Mouse (Mus musculus) limb, embryonic 12.5 days (tissue): ENCODE data around the gene Muc20. TPM values are rescaled to one million over a fixed set of nuclear protein-coding genes. Genes with fewer than 3 reads are reported as not detected.

ENCODE experiments used
- ATAC-seq: fragments of 200-750 bp; cut with Nextera tagmentation; 2 replicates; pipeline ENCODE4 v1.8.0; 2017; ENCODE audit warnings: low read depth, moderate TSS enrichment; ENCODE audit not compliant: insufficient number of reproducible peaks, insufficient read depth, low FRiP score, low TSS enrichment
- H3K27ac ChIP-seq: fragments of 300-500 bp; sonication (generic); 2 replicates; pipeline ENCODE4 v1.5.1; 2016; ENCODE audit warnings: mild to moderate bottlenecking, moderate library complexity
- H3K27me3 ChIP-seq: fragments of 300-500 bp; sonication (generic); 2 replicates; pipeline ENCODE4 v1.6.1; 2016; ENCODE audit warnings: mild to moderate bottlenecking, moderate library complexity
- H3K36me3 ChIP-seq: fragments of 300-500 bp; sonication (generic); 2 replicates; pipeline ENCODE4 v1.6.1; 2016; ENCODE audit warnings: mild to moderate bottlenecking, moderate library complexity
- H3K4me1 ChIP-seq: fragments of 300-500 bp; sonication (generic); replicated peaks from 2 replicates; pipeline ENCODE4 v1.6.1; 2016
- H3K4me2 ChIP-seq: fragments of 300-500 bp; sonication (generic); 2 replicates; pipeline ENCODE4 v1.6.1; 2016; ENCODE audit warnings: mild to moderate bottlenecking, moderate library complexity
- H3K4me3 ChIP-seq: fragments of 300-500 bp; sonication (generic); replicated peaks from 2 replicates; pipeline ENCODE4 v1.5.1; 2016; ENCODE audit warnings: mild to moderate bottlenecking
- H3K9ac ChIP-seq: fragments of 300-500 bp; sonication (generic); replicated peaks from 2 replicates; pipeline ENCODE4 v1.6.1; 2016; ENCODE audit warnings: mild to moderate bottlenecking, moderate library complexity
- H3K9me3 ChIP-seq: fragments of 300-500 bp; sonication (generic); 2 replicates; pipeline ENCODE4 v1.6.1; 2016; ENCODE audit warnings: mild to moderate bottlenecking, moderate library complexity
- WGBS: fragments of 180-500 bp; shearing (Covaris S2); methylation state at CpG from one replicate; pipeline ENCODE4 v1.1.7; 2016; 5-methylcytosine and 5-hydroxymethylcytosine counted together
- polyA plus RNA-seq: library from polyadenylated mRNA; unstranded; fragments of >200 nt; fragmentation: Nextera tagmentation; extraction: Ambion mirVana; gene quantifications from 2 replicates; pipeline ENCODE4 v1.2.1, GENCODE M21; 2016

The Muc20 gene
- polyA plus RNA-seq = not detected in 2 replicates

DNA sequence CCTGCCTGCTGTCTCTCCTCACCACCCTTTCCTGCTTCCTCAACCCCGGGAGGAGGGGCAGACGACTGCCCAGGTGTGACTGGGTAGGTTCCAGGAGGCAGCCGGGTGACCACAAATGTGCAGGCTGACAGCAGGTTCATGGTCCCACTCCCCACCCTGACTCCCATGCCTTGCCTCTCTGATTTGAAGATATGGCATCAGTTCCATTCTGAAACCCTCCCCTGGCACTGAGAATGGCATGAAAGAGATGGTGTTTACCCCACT is at the start of gene Muc20:
Gene Muc20 (minus strand): TSS at position 10 of the 264 bp plus-strand sequence.
- Histone ChIP-seq H3K27me3 (no peaks in the 10 kb centered on the region), H3K4me2 (no peak within 1 kb of the TSS), H3K27ac (no peak within 1 kb of the TSS), H3K9ac (no peak within 1 kb of the TSS), H3K9me3 (no peaks in the 10 kb centered on the region), H3K4me3 (no peak within 1 kb of the TSS), H3K4me1 (0 out of 2 replicates have a peak, but pooled peaks cover 2% of the 10 kb centered on the region), H3K36me3 (no peaks in the 10 kb centered on the region)
- ATAC-seq = no peak
- 83% methylated on average over 3 of the region's 3 CpGs for WGBS

DNA sequence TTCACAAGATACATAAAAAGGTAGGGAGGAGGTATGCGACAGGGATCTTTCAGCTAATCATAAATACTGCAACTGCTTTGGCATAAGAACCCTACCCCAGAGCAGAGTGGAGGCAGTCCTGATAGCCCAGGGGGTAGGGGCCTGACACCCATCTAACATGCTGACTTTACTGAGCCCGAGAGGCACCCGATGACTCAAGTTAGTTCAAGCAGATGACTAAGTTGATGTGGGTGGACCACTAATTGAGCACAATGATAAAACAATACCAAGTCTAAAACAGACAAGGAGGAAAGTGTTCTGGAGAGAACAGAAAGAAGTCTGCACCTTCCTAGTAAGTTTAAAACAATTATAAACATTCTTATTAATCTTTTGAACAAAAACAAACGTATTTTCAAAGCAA is 34.3 kb upstream of the Muc20 start:
- no peak overlapping the region for H3K9ac ChIP-seq
- ATAC-seq = no peak
- no peak overlapping the region for H3K4me2 ChIP-seq
- no peaks in the 10 kb centered on the region for H3K4me1 ChIP-seq
- no peak overlapping the region for H3K27ac ChIP-seq
- H3K36me3 ChIP-seq = peaks cover 60% of the 10 kb centered on the region
- no peaks in the 10 kb centered on the region for H3K27me3 ChIP-seq
- whole genome bisulfite sequencing = 87% methylated on average over 4 of the region's 4 CpGs
- no peaks in the 10 kb centered on the region for H3K9me3 ChIP-seq
- H3K4me3 ChIP-seq = no peak overlapping the region

DNA sequence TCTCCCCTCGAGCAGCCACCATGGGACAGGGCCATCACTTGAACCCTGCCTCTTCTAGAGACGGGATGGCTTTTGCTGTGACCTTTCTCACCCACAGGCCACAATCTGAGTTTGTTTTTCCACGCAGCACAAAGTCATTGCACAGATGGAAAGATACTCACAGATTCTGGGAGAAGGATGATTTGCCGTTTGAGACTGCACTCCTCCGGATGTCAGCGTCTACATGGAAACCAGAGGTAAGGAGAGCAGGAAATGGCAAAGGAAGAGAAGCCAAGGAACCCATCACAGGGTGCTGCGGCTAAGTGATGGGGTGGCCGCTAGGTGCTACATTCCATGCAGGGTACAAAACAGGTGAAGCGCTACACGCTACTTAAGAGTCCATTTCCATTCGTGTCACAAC is 31.9 kb upstream of the Muc20 start:
- Histone ChIP-seq H3K27me3 (no peaks in the 10 kb centered on the region), H3K4me1 (no peaks in the 10 kb centered on the region), H3K27ac (no peak overlapping the region), H3K9me3 (no peaks in the 10 kb centered on the region), H3K36me3 (peaks cover 65% of the 10 kb centered on the region), H3K9ac (no peak overlapping the region), H3K4me2 (no peak overlapping the region), H3K4me3 (no peak overlapping the region)
- no peak for ATAC-seq
- WGBS = 90% methylated on average over 11 of the region's 11 CpGs

DNA sequence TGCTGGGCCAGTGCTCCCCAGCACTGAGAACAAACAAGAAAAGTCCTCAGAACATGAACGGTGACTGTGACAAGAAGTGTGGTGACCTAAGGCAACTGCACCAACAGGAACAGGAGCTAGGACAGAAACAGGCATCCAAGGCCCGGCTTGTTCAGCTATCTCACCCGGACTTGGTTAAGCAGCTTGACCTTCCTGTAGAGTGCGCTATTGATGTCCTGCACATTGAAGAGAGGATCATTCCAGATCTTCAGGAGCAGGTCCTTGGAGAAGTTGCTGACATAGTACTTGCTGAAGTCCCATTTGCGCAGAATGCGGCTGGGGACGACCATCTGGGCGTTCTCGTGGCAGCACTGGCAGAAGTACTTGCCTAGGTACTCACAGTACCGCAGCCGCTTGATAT is 29.3 kb upstream of the Muc20 start:
- H3K9ac ChIP-seq = no peak overlapping the region
- H3K27me3 ChIP-seq = no peaks in the 10 kb centered on the region
- H3K4me1 ChIP-seq = no peaks in the 10 kb centered on the region
- no peak overlapping the region for H3K4me3 ChIP-seq
- peaks cover 71% of the 10 kb centered on the region for H3K36me3 ChIP-seq
- WGBS = 95% methylated on average over 11 of the region's 11 CpGs
- no peak for ATAC-seq
- H3K9me3 ChIP-seq = no peaks in the 10 kb centered on the region
- H3K4me2 ChIP-seq = no peak overlapping the region
- H3K27ac ChIP-seq = no peak overlapping the region

DNA sequence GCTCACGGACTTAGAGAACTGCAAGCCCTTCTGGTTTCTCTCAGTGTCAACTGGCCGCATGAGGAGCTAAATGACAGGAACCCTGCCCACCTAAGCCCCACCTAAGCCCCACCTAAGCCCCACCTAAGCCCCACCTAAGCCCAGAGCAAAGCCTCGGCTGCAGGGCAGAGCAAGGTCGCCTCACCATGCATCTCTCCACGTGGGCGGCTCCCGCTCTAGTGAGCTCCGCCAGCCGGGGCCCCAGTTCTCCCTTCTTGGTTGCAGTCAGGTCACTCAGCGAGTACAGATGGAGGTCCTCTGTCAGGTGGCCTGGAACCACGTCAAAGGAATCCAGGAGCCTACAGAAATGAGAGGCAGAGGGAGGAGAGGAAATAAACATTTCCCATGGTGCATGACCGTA is 28.1 kb upstream of the Muc20 start:
- Histone ChIP-seq H3K27me3 (no peaks in the 10 kb centered on the region), H3K4me3 (no peak overlapping the region), H3K4me1 (no peaks in the 10 kb centered on the region), H3K9ac (no peak overlapping the region), H3K27ac (no peak overlapping the region), H3K9me3 (no peaks in the 10 kb centered on the region), H3K36me3 (peaks cover 71% of the 10 kb centered on the region), H3K4me2 (no peak overlapping the region)
- 71% methylated on average over 12 of the region's 12 CpGs for WGBS
- ATAC-seq = no peak

DNA sequence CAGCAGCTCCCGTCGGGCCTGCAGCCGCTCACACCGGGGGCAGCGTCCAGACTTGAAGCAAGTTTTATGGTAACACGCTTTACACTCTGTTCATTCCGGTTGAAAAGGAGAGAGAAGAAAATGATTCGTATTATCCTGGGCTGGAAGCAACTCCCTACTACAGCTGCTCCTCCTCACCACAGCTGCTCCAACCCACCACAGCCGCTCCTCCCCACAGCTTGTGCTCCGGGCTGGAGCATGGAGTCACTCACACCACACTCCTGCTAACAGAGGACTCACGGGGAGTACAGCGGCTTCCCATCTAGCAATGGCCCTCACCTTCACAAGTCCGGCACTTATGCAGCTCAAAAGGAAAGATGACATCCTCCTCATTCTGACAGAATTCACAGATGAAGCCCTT is 26.8 kb upstream of the Muc20 start:
- no peak for ATAC-seq
- 84% methylated on average over 13 of the region's 13 CpGs for WGBS

DNA sequence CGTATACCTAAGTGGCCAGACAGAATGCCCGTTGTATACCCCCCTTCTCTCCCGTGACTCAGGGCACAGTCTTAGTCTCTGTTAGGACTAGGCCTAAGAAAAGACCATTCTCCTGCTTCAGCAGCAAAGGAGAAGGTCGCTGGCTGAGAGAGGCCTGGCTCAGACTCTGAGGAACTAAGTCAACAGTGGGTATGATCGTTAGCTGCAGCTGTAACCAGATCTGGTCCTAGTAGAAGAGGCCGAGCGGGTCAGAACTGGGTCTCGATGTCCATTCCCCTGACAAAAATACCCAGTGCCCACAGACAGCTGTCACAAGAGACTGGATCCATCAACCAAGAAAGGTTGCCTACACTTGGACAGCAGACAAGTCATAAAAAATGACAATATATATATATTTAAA is 26.3 kb upstream of the Muc20 start:
- peaks cover 62% of the 10 kb centered on the region for H3K36me3 ChIP-seq
- no peak overlapping the region for H3K4me2 ChIP-seq
- H3K4me3 ChIP-seq = no peak overlapping the region
- H3K27me3 ChIP-seq = no peaks in the 10 kb centered on the region
- no peak for ATAC-seq
- H3K9ac ChIP-seq = no peak overlapping the region
- no peaks in the 10 kb centered on the region for H3K9me3 ChIP-seq
- no peak overlapping the region for H3K27ac ChIP-seq
- WGBS = 87% methylated on average over 8 of the region's 8 CpGs
- H3K4me1 ChIP-seq = no peaks in the 10 kb centered on the region

More for the DNA sequence above, 26.8 kb upstream of the Muc20 start:
- Histone ChIP-seq H3K9me3 (no peaks in the 10 kb centered on the region), H3K4me3 (no peak overlapping the region), H3K27me3 (no peaks in the 10 kb centered on the region), H3K4me2 (no peak overlapping the region), H3K4me1 (no peaks in the 10 kb centered on the region), H3K9ac (no peak overlapping the region), H3K27ac (no peak overlapping the region), H3K36me3 (peaks cover 68% of the 10 kb centered on the region)

DNA sequence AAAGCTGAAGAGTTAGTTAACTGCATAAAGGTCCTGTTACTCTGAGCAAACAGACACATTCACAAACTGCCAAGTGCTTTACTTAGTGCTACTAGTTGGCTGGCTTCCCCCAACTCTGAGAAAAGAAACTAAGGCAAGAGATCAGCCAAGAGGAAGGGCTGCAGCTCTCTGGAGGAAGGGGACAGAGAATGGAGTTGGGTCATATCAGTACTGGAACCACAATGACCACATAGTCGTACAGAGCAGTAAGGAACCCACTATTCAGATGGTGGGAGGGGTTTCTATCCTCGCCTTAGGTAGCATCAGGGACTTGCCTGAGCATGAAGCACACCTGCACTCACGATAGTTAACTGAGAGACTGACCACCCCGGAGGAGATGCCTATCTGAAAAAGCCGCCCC is 25.6 kb upstream of the Muc20 start:
- no peaks in the 10 kb centered on the region for H3K4me1 ChIP-seq
- no peak overlapping the region; the same call in 1 of the 2 replicates for H3K27ac ChIP-seq
- WGBS = 85% methylated on average over 5 of the region's 5 CpGs
- no peak overlapping the region for H3K4me2 ChIP-seq
- no peaks in the 10 kb centered on the region for H3K27me3 ChIP-seq
- H3K9me3 ChIP-seq = no peaks in the 10 kb centered on the region
- no peak overlapping the region for H3K4me3 ChIP-seq
- ATAC-seq = no peak
- H3K9ac ChIP-seq = no peak overlapping the region
- peaks cover 56% of the 10 kb centered on the region for H3K36me3 ChIP-seq

DNA sequence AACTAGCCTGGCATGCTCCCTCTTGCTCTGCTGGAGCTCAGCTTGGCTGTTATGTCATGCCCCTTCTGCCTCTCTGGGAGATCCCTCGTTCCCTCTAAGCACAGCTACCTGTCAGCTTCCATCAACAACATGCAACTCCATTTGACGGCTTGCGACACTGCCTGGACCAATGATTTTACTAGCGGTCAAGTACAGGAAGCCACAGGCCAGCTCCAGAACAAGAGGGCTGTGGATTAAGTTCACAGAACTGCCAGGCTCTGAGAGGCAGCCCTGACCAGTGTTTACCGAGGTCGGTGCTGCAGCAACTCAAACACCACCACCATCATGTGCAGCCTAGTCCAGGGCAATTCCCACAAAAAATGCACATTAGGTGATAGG is 25.2 kb upstream of the Muc20 start:
- H3K9ac ChIP-seq = no peak overlapping the region
- H3K4me3 ChIP-seq = no peak overlapping the region
- no peaks in the 10 kb centered on the region for H3K27me3 ChIP-seq
- no peaks in the 10 kb centered on the region for H3K9me3 ChIP-seq
- WGBS = 83% methylated on average over 6 of the region's 6 CpGs
- no peaks in the 10 kb centered on the region for H3K4me1 ChIP-seq
- no peak for ATAC-seq
- no peak overlapping the region for H3K4me2 ChIP-seq
- H3K27ac ChIP-seq = no peak overlapping the region; the same call in 1 of the 2 replicates
- H3K36me3 ChIP-seq = peaks cover 51% of the 10 kb centered on the region

DNA sequence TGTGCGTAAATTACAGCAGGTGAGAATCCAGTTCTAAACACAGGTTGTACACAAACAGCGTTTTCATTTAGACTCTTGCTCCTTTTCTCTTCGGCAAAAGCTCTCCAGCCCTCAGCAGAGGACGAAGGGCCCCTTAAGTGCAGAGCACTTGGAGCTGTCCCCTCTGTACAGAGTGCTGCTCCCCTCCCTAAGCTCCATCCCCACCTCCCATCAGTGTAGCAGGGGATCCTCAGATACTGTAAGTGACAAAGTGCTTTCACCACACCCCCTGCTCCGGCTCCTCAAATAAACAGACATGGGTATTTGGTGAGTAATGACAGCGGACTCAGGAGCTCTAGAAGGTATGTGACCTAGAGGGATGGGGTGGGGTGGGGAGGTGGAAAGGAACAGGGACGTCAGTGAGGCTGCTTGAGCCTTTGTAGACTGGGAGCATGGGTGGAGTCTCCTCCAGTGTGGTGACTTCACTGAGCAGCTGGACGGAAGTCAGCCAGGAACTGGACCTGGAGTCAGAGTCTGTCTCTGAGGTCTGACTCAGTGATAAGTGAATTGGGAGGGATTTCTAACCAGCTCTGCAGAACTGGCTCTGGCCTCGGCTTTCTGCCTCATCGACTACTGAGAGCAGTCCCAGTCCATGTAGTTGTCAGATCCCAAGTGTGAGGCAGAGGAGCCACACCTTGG is 24.7 kb upstream of the Muc20 start:
- ATAC-seq = no peak
- H3K36me3 ChIP-seq = peaks cover 47% of the 10 kb centered on the region

DNA sequence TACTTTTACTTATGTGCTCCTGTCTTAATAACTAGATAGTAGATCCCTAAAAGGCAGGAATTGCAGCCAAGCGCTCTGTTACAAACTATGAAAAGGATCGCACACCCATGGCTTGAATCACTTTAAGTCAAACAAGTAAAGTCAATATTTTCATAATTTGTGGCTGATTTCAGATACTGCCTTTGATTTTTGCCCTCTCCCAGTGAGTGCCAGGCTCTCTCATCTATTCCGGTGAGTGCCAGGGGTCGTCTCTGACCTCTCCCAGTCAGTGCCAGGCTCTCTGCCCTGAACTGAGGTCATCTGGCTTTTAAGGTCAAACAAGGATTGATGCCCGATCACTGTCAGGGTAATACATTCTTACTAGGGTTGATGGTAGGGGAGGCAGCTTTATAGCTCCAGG is 21.2 kb upstream of the Muc20 start:
- Histone ChIP-seq H3K4me1 (peaks cover 19% of the 10 kb centered on the region), H3K4me2 (no peak overlapping the region), H3K9ac (no peak overlapping the region), H3K9me3 (no peaks in the 10 kb centered on the region), H3K27ac (no peak overlapping the region), H3K27me3 (no peaks in the 10 kb centered on the region), H3K4me3 (no peak overlapping the region), H3K36me3 (peaks cover 13% of the 10 kb centered on the region; the same call in 1 of the 2 replicates)
- ATAC-seq = no peak
- 89% methylated on average over 5 of the region's 5 CpGs for WGBS

More for the DNA sequence above, 24.7 kb upstream of the Muc20 start:
- Histone ChIP-seq H3K4me2 (no peak overlapping the region), H3K4me1 (no peaks in the 10 kb centered on the region), H3K4me3 (no peak overlapping the region), H3K9ac (no peak overlapping the region), H3K27me3 (no peaks in the 10 kb centered on the region), H3K27ac (no peak overlapping the region), H3K9me3 (no peaks in the 10 kb centered on the region)
- 65% methylated on average over 10 of the region's 10 CpGs for WGBS

DNA sequence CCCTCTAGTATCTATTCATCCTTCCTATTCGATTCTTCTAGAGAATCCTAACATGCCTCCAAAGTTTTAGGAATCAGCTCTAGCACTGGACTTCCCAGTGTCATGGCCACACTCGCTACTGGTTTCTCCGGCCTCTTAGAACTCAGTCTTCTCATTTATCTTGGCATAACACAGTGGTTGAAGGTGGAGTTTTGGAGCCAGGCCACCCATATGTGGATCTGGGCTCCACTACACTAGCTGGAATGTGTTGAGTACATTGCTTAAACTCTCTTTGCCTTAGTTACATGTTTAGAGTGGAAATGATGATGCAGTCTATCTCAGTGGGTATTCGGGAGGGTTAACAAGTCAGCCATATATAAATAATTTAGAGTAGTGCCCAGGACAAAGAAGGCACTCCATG is 20.8 kb upstream of the Muc20 start:
- peaks cover 10% of the 10 kb centered on the region; the same call in 1 of the 2 replicates for H3K36me3 ChIP-seq
- ATAC-seq = no peak

More for the DNA sequence above, 20.8 kb upstream of the Muc20 start:
- Histone ChIP-seq H3K9ac (no peak overlapping the region), H3K9me3 (no peaks in the 10 kb centered on the region), H3K4me2 (no peak overlapping the region), H3K27ac (no peak overlapping the region), H3K27me3 (no peaks in the 10 kb centered on the region), H3K4me1 (peaks cover 19% of the 10 kb centered on the region), H3K4me3 (no peak overlapping the region)
- WGBS = 88% methylated on average over 4 of the region's 4 CpGs
